In the genomic region with DNA sequence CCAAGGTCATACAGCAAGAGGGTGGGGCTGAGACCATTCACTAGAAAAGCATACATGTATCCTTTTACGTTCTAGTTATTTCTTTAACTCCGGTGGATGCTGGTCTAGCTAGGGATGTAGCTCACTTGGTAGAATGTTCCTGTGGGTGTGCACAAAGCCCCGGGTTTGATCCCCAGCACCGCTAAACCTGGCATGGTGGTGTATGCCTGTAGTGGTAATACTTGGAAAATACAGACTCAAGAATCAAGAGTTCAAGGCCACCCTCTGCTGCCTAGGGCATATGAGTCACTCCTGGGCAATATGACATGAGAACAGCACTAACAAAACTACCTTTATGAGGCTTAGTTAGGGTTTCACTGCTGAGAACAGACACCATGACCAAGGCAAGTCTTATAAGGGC, we compare ENCODE assay signal across 10 mouse cellular contexts. TPM values are rescaled to one million over a fixed set of nuclear protein-coding genes. Genes with fewer than 3 reads are reported as not detected.
A peak's percentile ranks its signal among the peaks of the same experiment; 100 is the strongest.
DNase-seq lines count a peak whose midpoint lies in the region; ATAC-seq and TF ChIP-seq lines count a peak whose summit lies in the region.
"Had no signal": no experiment of that assay in that cellular context is flagged by ENCODE, and none has a peak within 500 bp of the region (broad histone marks: within the 10 kb centered on the region; RNA-seq: fewer than 3 reads in every experiment).

No protein-coding gene starts in this region.

- no peak overlapping the region for H3K4me3 ChIP-seq in heart, embryonic 15.5 days
- no peak overlapping the region for H3K4me3 ChIP-seq in heart, adult 2 months
- no peak overlapping the region for H3K4me3 ChIP-seq in MEL (ENCODE audit: control insufficient read depth in 1 of 2, insufficient read depth in 1 of 2, low read depth in 2 of 2, low read length in 2 of 2)
- H3K4me3 ChIP-seq in forebrain, embryonic 14.5 days (ENCODE audit: low read depth, low read length): no peak overlapping the region
- no peak overlapping the region for H3K4me3 ChIP-seq in midbrain, embryonic 11.5 days (ENCODE audit: low read depth, low read length)

- no peaks in the 10 kb centered on the region for H3K79me2 ChIP-seq in heart, adult 2 months (replicated peaks; ENCODE audit: control insufficient read depth, insufficient read depth, low read length)
- H3K79me2 ChIP-seq in MEL (ENCODE audit: control insufficient read depth, insufficient read depth, low read length, poor library complexity): no peaks in the 10 kb centered on the region

- H3K9me3 ChIP-seq in heart, embryonic 15.5 days (replicated peaks): no peaks in the 10 kb centered on the region
- no peaks in the 10 kb centered on the region for H3K9me3 ChIP-seq in MEL (replicated peaks; ENCODE audit: insufficient read depth, low read length)
- no peaks in the 10 kb centered on the region for H3K9me3 ChIP-seq in forebrain, embryonic 14.5 days (replicated peaks; ENCODE audit: control insufficient read depth, low read length)
- no peaks in the 10 kb centered on the region for H3K9me3 ChIP-seq in midbrain, embryonic 11.5 days (ENCODE audit: control insufficient read depth, low read length)
- H3K9me3 ChIP-seq: megakaryocyte, embryonic 14.5 days had no signal

- H3K4me1 ChIP-seq in heart, embryonic 15.5 days (replicated peaks): peaks cover 39% of the 10 kb centered on the region
- H3K4me1 ChIP-seq in heart, adult 2 months (ENCODE audit: control insufficient read depth, insufficient read depth, low read length): peaks cover 20% of the 10 kb centered on the region
- peaks cover 10 to 30% of the 10 kb centered on the region in 2 experiments for H3K4me1 ChIP-seq in MEL (ENCODE audit: control insufficient read depth in 1 of 2, insufficient read depth in 2 of 2, low read length in 2 of 2)
- peaks cover 42% of the 10 kb centered on the region for H3K4me1 ChIP-seq in forebrain, embryonic 14.5 days (ENCODE audit: control insufficient read depth, insufficient read depth, low read length)
- peaks cover 28% of the 10 kb centered on the region for H3K4me1 ChIP-seq in midbrain, embryonic 11.5 days (ENCODE audit: control insufficient read depth, insufficient read depth, low read length)

- H3K27ac ChIP-seq in heart, embryonic 15.5 days: peak overlapping the region; percentile 84
- H3K27ac ChIP-seq in heart, adult 2 months: no peak overlapping the region; the same call in 1 of the 2 replicates
- H3K27ac ChIP-seq in MEL (ENCODE audit: control insufficient read depth, low read depth, low read length): peak overlapping the region; percentile 80; the same call in 1 of the 2 replicates
- peak overlapping the region; percentile 91 for H3K27ac ChIP-seq in forebrain, embryonic 14.5 days (ENCODE audit: low read depth, low read length)
- peak overlapping the region; percentile 90 for H3K27ac ChIP-seq in midbrain, embryonic 11.5 days (ENCODE audit: low read depth, low read length)

- H3K36me3 ChIP-seq in heart, embryonic 15.5 days: no peaks in the 10 kb centered on the region
- no peaks in the 10 kb centered on the region for H3K36me3 ChIP-seq in heart, adult 2 months (ENCODE audit: control insufficient read depth, insufficient read depth, low read length)
- peaks cover 0 to 22% of the 10 kb centered on the region in 2 experiments; a peak in 2 of 4 replicates for H3K36me3 ChIP-seq in MEL (ENCODE audit: control insufficient read depth in 1 of 2, insufficient read depth in 2 of 2, low read length in 2 of 2)
- no peaks in the 10 kb centered on the region for H3K36me3 ChIP-seq in forebrain, embryonic 14.5 days (ENCODE audit: control insufficient read depth, insufficient read depth, low read length)
- no peaks in the 10 kb centered on the region for H3K36me3 ChIP-seq in midbrain, embryonic 11.5 days (ENCODE audit: control insufficient read depth, insufficient read depth, low read length)

- 89% methylated on average over 4 of the region's 4 CpGs for WGBS in heart, embryonic 15.5 days
- 76% methylated on average over 4 of the region's 4 CpGs for WGBS in heart, adult 2 months
- 79% methylated on average over 4 of the region's 4 CpGs for WGBS in forebrain, embryonic 14.5 days
- 79% methylated on average over 4 of the region's 4 CpGs for WGBS in midbrain, embryonic 11.5 days

- no peak for ATAC-seq in heart, embryonic 15.5 days (replicated peaks; ENCODE audit: insufficient number of reproducible peaks, insufficient read depth, low FRiP score, low read depth)
- ATAC-seq in forebrain, embryonic 14.5 days: no peak
- no peak for ATAC-seq in midbrain, embryonic 11.5 days (ENCODE audit: low FRiP score)
- no peak for ATAC-seq in CD4-positive, CD25-positive, alpha-beta regulatory T cell, adult 4 months

- intact Hi-C loops in heart, adult 2 months (cut with DNase I): no loop called here

- no peak for TF ChIP-seq CTCF in heart, adult 2 months (IDR thresholded peaks at IDR 0.05)
- TF ChIP-seq CTCF in MEL (IDR thresholded peaks at IDR 0.05 in 2 of 3, conservative IDR thresholded peaks at IDR 0.05 in 1 of 3; ENCODE audit: control insufficient read depth in 1 of 3, insufficient read depth in 1 of 3, low read depth in 2 of 3, low read length in 3 of 3, poor library complexity in 1 of 3, severe bottlenecking in 1 of 3): no peak

- TF ChIP-seq EP300 in heart, adult 2 months (IDR thresholded peaks at IDR 0.05; ENCODE audit: insufficient read depth, low read depth, low read length): no peak
- no peak for TF ChIP-seq EP300 in MEL (IDR thresholded peaks at IDR 0.05; ENCODE audit: low read depth in 1 of 2, low read length in 2 of 2)

- no peak overlapping the region; the same call in 1 of the 2 replicates for H3K4me2 ChIP-seq in heart, embryonic 15.5 days
- no peak overlapping the region for H3K4me2 ChIP-seq in forebrain, embryonic 14.5 days (ENCODE audit: low read length)
- no peak overlapping the region for H3K4me2 ChIP-seq in midbrain, embryonic 11.5 days

- DNase-seq in heart, adult 2 months: no peak
- peak; percentile 34 for DNase-seq in MEL (ENCODE audit: low read depth, low spot score)
- DNase-seq in forebrain, embryonic 14.5 days (ENCODE audit: low spot score): no peak
- no peak for DNase-seq in midbrain, embryonic 11.5 days (ENCODE audit: low spot score, missing footprints)
- DNase-seq in left cerebral cortex, adult 18-20 months (ENCODE audit: low spot score in 2 of 2): no peak
- no peak for DNase-seq in frontal cortex, postnatal 14 days (ENCODE audit: low spot score in 2 of 2)
- DNase-seq: cerebellum, postnatal 25 days had no signal

- H3K27me3 ChIP-seq in heart, embryonic 15.5 days: no peaks in the 10 kb centered on the region
- H3K27me3 ChIP-seq in heart, adult 2 months (ENCODE audit: control insufficient read depth, insufficient read depth, low read length): no peaks in the 10 kb centered on the region
- no peaks in the 10 kb centered on the region for H3K27me3 ChIP-seq in MEL (ENCODE audit: control insufficient read depth in 1 of 2, insufficient read depth in 2 of 2, low read length in 2 of 2)
- H3K27me3 ChIP-seq in forebrain, embryonic 14.5 days (replicated peaks; ENCODE audit: control insufficient read depth, insufficient read depth, low read length): no peaks in the 10 kb centered on the region
- no peaks in the 10 kb centered on the region for H3K27me3 ChIP-seq in midbrain, embryonic 11.5 days (ENCODE audit: control insufficient read depth, insufficient read depth, low read length)
- H3K27me3 ChIP-seq: megakaryocyte, embryonic 14.5 days had no signal

- no peak for TF ChIP-seq POLR2A in heart, adult 2 months (IDR thresholded peaks at IDR 0.05; ENCODE audit: insufficient read depth, low read depth, low read length)
- no peak for TF ChIP-seq POLR2A in MEL (IDR thresholded peaks at IDR 0.05; ENCODE audit: control insufficient read depth in 1 of 2, insufficient read depth in 1 of 2, low read depth in 1 of 2, low read length in 2 of 2, poor library complexity in 1 of 2)

- no peak for TF ChIP-seq RAD21 in MEL (IDR thresholded peaks at IDR 0.05; ENCODE audit: low read depth, low read length)

- no peak overlapping the region for H3K9ac ChIP-seq in heart, embryonic 15.5 days
- no peak overlapping the region for H3K9ac ChIP-seq in heart, adult 2 months (ENCODE audit: low read depth, low read length)
- H3K9ac ChIP-seq in MEL (ENCODE audit: control insufficient read depth, low read depth, low read length, poor library complexity, severe bottlenecking): no peak overlapping the region
- H3K9ac ChIP-seq in forebrain, embryonic 14.5 days (ENCODE audit: low read length): no peak overlapping the region
- peak overlapping the region; percentile 21; the same call in 1 of the 2 replicates for H3K9ac ChIP-seq in midbrain, embryonic 11.5 days (ENCODE audit: low read length)

TF ChIP-seq in MEL, 35 proteins besides CTCF, POLR2A, EP300 and RAD21 (continues in another document):
- TF ChIP-seq RCOR1 (IDR thresholded peaks at IDR 0.05; ENCODE audit: low read depth, low read length) (no peak), ZMIZ1 (IDR thresholded peaks at IDR 0.05; ENCODE audit: low read depth, low read length) (no peak), MEF2A (IDR thresholded peaks at IDR 0.05; ENCODE audit: extremely low read depth, insufficient replicate concordance, low read depth, low read length, poor library complexity, severe bottlenecking) (no peak), ETS1 (IDR thresholded peaks at IDR 0.05; ENCODE audit: low read depth, low read length) (no peak)

RNA-seq across cellular contexts. Expression of a gene that starts 59.8 kb away (rescaled TPM):
- polyA plus RNA-seq in heart, embryonic 15.5 days (2015; fragmentation: Nextera tagmentation; extraction: Ambion mirVana): 10.4 and 12.9 TPM in 2 replicates
- total RNA-seq in heart, adult 2 months (2021): 10 to 100 TPM; 29.9 to 32.0 TPM
- 38.9 and 55.5 TPM in 2 replicates for polyA plus RNA-seq in heart, adult 2 months (2012; rRNA removed)
- total RNA-seq in MEL (2012; rRNA removed): 7.3 and 7.6 TPM in 2 replicates
- 10 to 100 TPM in 1 of 2 experiments, not detected in 1; 14.7 TPM for polyA plus RNA-seq in MEL (2012; ENCODE audit: insufficient read depth in 1 of 2, insufficient read length in 2 of 2, low read depth in 1 of 2, low replicate concordance in 2 of 2, missing spikeins in 1 of 2)
- 21.3 TPM in 2 replicates for polyA plus RNA-seq in forebrain, embryonic 14.5 days (2014; fragmentation: Nextera tagmentation; extraction: Ambion mirVana)
- polyA plus RNA-seq in midbrain, embryonic 11.5 days (2014; fragmentation: Nextera tagmentation; extraction: Ambion mirVana): 9.8 and 11.3 TPM in 2 replicates
- total RNA-seq in left cerebral cortex, adult 18-20 months (2021): 10 to 100 TPM; 18.7 to 21.7 TPM
- polyA plus RNA-seq in CD4-positive, CD25-positive, alpha-beta regulatory T cell, adult 4 months (2017; shearing (Covaris generic)): 1 to 10 TPM; 5.8 to 9.1 TPM

RNA-seq across cellular contexts. Expression of a gene that starts 59.9 kb away (rescaled TPM):
- polyA plus RNA-seq in heart, embryonic 15.5 days (2015; fragmentation: Nextera tagmentation; extraction: Ambion mirVana): not detected in 2 replicates
- under 1 TPM in 1 of 2 experiments, not detected in 1; 0.07 TPM for total RNA-seq in heart, adult 2 months (2021)
- polyA plus RNA-seq in heart, adult 2 months (2012; rRNA removed): 0.14 and 0.15 TPM in 2 replicates
- total RNA-seq in MEL (2012; rRNA removed): not detected in 2 replicates
- not detected for polyA plus RNA-seq in MEL (2012; ENCODE audit: insufficient read depth in 1 of 2, insufficient read length in 2 of 2, low read depth in 1 of 2, low replicate concordance in 2 of 2, missing spikeins in 1 of 2)
- 0.56 and 0.94 TPM in 2 replicates for polyA plus RNA-seq in forebrain, embryonic 14.5 days (2014; fragmentation: Nextera tagmentation; extraction: Ambion mirVana)
- 0.06 TPM in 1 of 2 replicates, not detected in the other for polyA plus RNA-seq in midbrain, embryonic 11.5 days (2014; fragmentation: Nextera tagmentation; extraction: Ambion mirVana)
- total RNA-seq in left cerebral cortex, adult 18-20 months (2021): 1 to 10 TPM; 2.0 to 2.5 TPM
- polyA plus RNA-seq in CD4-positive, CD25-positive, alpha-beta regulatory T cell, adult 4 months (2017; shearing (Covaris generic)): not detected
